8 mouse cellular contexts compared by ENCODE assay signal in genomic region chr3:87886416-87886815, GRCm38 (mm10). TPM values are rescaled to one million over a fixed set of nuclear protein-coding genes. Genes with fewer than 3 reads are reported as not detected.
DNase-seq lines count a peak whose midpoint lies in the region; ATAC-seq and TF ChIP-seq lines count a peak whose summit lies in the region.

No protein-coding gene starts in this region.

- 87% methylated on average over 6 of the region's 6 CpGs for WGBS in heart, embryonic 11.5 days (ENCODE audit: insufficient replicate concordance)
- WGBS in forebrain, embryonic 13.5 days, result 84% methylated on average over 6 of the region's 6 CpGs
- WGBS in liver, embryonic 14.5 days (ENCODE audit: insufficient replicate concordance), result 80% methylated on average over 6 of the region's 6 CpGs

- no peak for TF ChIP-seq RAD21 in CH12.LX (IDR thresholded peaks at IDR 0.05; ENCODE audit: low read depth, low read length)

- H3K9ac ChIP-seq in heart, embryonic 11.5 days (ENCODE audit: low read depth, low read length), result no peak overlapping the region
- peak overlapping the region; percentile 10; the same call in 1 of the 2 replicates for H3K9ac ChIP-seq in CH12.LX (ENCODE audit: insufficient read depth, low read depth)
- H3K9ac ChIP-seq in forebrain, embryonic 13.5 days, result no peak overlapping the region
- peak overlapping the region; percentile 95 for H3K9ac ChIP-seq in liver, embryonic 14.5 days (replicated peaks)

- peaks cover 30% of the 10 kb centered on the region for H3K79me2 ChIP-seq in CH12.LX (replicated peaks; ENCODE audit: control insufficient read depth, extremely low read depth, insufficient read depth, poor library complexity, severe bottlenecking)

- H3K27me3 ChIP-seq in heart, embryonic 11.5 days (ENCODE audit: control insufficient read depth, insufficient read depth, low read length), result no peaks in the 10 kb centered on the region
- no peaks in the 10 kb centered on the region for H3K27me3 ChIP-seq in CH12.LX (replicated peaks)
- H3K27me3 ChIP-seq in forebrain, embryonic 13.5 days, result no peaks in the 10 kb centered on the region
- no peaks in the 10 kb centered on the region for H3K27me3 ChIP-seq in liver, embryonic 14.5 days (ENCODE audit: control insufficient read depth, insufficient read depth, low read length)

- peak overlapping the region; percentile 90; the same call in 1 of the 2 replicates for H3K4me3 ChIP-seq in heart, embryonic 11.5 days (ENCODE audit: low read depth, low read length)
- peak overlapping the region in 2 of 3 experiments; percentile 95 for H3K4me3 ChIP-seq in CH12.LX (replicated peaks in 1 of 3; ENCODE audit: low read depth in 2 of 3, low read length in 2 of 3, poor library complexity in 1 of 3)
- peak overlapping the region; percentile 82 for H3K4me3 ChIP-seq in forebrain, embryonic 13.5 days
- peak overlapping the region; percentile 24 to 87 for H3K4me3 ChIP-seq in liver, embryonic 14.5 days (ENCODE audit: insufficient read depth in 1 of 2, low read depth in 2 of 2, low read length in 2 of 2)

- dilution Hi-C loops in CH12.LX (cut with MboI; ENCODE audit: extremely low pct_ligation_motif_present, extremely low pct_unique_long_range_greater_than_20kb, low sequenced_read_pairs), result no loop called here

- in situ Hi-C loops in CH12.LX (cut with MboI; ENCODE audit: low pct_ligation_motif_present, low pct_unique_long_range_greater_than_20kb, low sequenced_read_pairs), result no loop called here

- H3K4me1 ChIP-seq in heart, embryonic 11.5 days (ENCODE audit: control insufficient read depth, insufficient read depth, low read length), result peaks cover 17% of the 10 kb centered on the region
- peaks cover 10 to 26% of the 10 kb centered on the region in 2 experiments for H3K4me1 ChIP-seq in CH12.LX (ENCODE audit: control insufficient read depth in 1 of 2, insufficient read depth in 2 of 2)
- H3K4me1 ChIP-seq in forebrain, embryonic 13.5 days, result peaks cover 21% of the 10 kb centered on the region
- H3K4me1 ChIP-seq in liver, embryonic 14.5 days (replicated peaks; ENCODE audit: control insufficient read depth in 2 of 2, insufficient read depth in 2 of 2, low read length in 1 of 2), result peaks cover 15 to 19% of the 10 kb centered on the region in 2 experiments

- H3K27ac ChIP-seq in heart, embryonic 11.5 days (ENCODE audit: low read depth, low read length), result no peak overlapping the region
- no peak overlapping the region for H3K27ac ChIP-seq in CH12.LX (ENCODE audit: insufficient read depth, low read depth)
- H3K27ac ChIP-seq in forebrain, embryonic 13.5 days, result no peak overlapping the region; the same call in 1 of the 2 replicates
- H3K27ac ChIP-seq in liver, embryonic 14.5 days, result peak overlapping the region; percentile 1

- TF ChIP-seq EP300 in CH12.LX (IDR thresholded peaks at IDR 0.05; ENCODE audit: low read length), result no peak
- TF ChIP-seq EP300 in liver, embryonic 14.5 days (IDR thresholded peaks at IDR 0.05; ENCODE audit: low read depth), result no peak

- H3K36me3 ChIP-seq in heart, embryonic 11.5 days (ENCODE audit: control insufficient read depth, insufficient read depth, low read length), result no peaks in the 10 kb centered on the region
- H3K36me3 ChIP-seq in CH12.LX (replicated peaks in 1 of 2; ENCODE audit: control insufficient read depth in 1 of 2, insufficient read depth in 1 of 2, low read length in 1 of 2), result peaks cover 5 to 12% of the 10 kb centered on the region in 2 experiments
- H3K36me3 ChIP-seq in forebrain, embryonic 13.5 days (ENCODE audit: poor library complexity, severe bottlenecking), result peaks cover 1% of the 10 kb centered on the region; the same call in 1 of the 2 replicates
- H3K36me3 ChIP-seq in liver, embryonic 14.5 days (replicated peaks; ENCODE audit: control insufficient read depth, insufficient read depth, low read depth), result peaks cover 3% of the 10 kb centered on the region; the same call in 1 of the 2 replicates

- H3K9me3 ChIP-seq in heart, embryonic 11.5 days (replicated peaks; ENCODE audit: control insufficient read depth, low read length), result 0 out of 2 replicates have a peak, but pooled peaks cover 2% of the 10 kb centered on the region
- peaks cover 5% of the 10 kb centered on the region for H3K9me3 ChIP-seq in CH12.LX (replicated peaks; ENCODE audit: low read length)
- no peaks in the 10 kb centered on the region for H3K9me3 ChIP-seq in forebrain, embryonic 13.5 days (replicated peaks)
- no peaks in the 10 kb centered on the region; the same call in 1 of the 2 replicates for H3K9me3 ChIP-seq in liver, embryonic 14.5 days (ENCODE audit: control insufficient read depth, low read length)

- ATAC-seq in heart, embryonic 11.5 days (replicated peaks; ENCODE audit: insufficient number of reproducible peaks, low FRiP score, low TSS enrichment), result no peak
- ATAC-seq in forebrain, embryonic 13.5 days, result no peak
- ATAC-seq in liver, embryonic 14.5 days (ENCODE audit: insufficient read depth), result no peak
- no peak for ATAC-seq in monocyte, adult 5-6 weeks (replicated peaks; ENCODE audit: insufficient number of reproducible peaks, low FRiP score, low TSS enrichment, poor library complexity, severe bottlenecking)

- TF ChIP-seq CTCF in CH12.LX (conservative IDR thresholded peaks at IDR 0.05 in 1 of 2, IDR thresholded peaks at IDR 0.05 in 1 of 2; ENCODE audit: low read depth in 2 of 2, low read length in 2 of 2), result no peak
- TF ChIP-seq CTCF in liver, embryonic 14.5 days (IDR thresholded peaks at IDR 0.05; ENCODE audit: low read depth), result no peak

- no peak for TF ChIP-seq POLR2A in CH12.LX (IDR thresholded peaks at IDR 0.05; ENCODE audit: low read depth, low read length)

- H3K4me2 ChIP-seq in heart, embryonic 11.5 days, result peak overlapping the region; percentile 60
- H3K4me2 ChIP-seq in CH12.LX (ENCODE audit: insufficient read depth, low read depth, poor library complexity, severe bottlenecking), result peak overlapping the region; percentile 34; the same call in 1 of the 2 replicates
- peak overlapping the region; percentile 95 for H3K4me2 ChIP-seq in forebrain, embryonic 13.5 days
- H3K4me2 ChIP-seq in liver, embryonic 14.5 days (ENCODE audit: low read depth), result peak overlapping the region; percentile 97

- DNase-seq in heart, postnatal 4 days, result no peak
- DNase-seq in CH12.LX (ENCODE audit: extremely low read depth), result no peak
- DNase-seq in liver, embryonic 14.5 days (ENCODE audit: low read depth in 3 of 3, low spot score in 3 of 3), result no peak
- DNase-seq in frontal cortex, postnatal 14 days (ENCODE audit: low spot score in 2 of 2), result no peak
- no peak for DNase-seq in ovary, adult 18-20 months (ENCODE audit: low spot score)

RNA-seq across cellular contexts. Expression of gene Prcc, which starts 1.0 kb away (rescaled TPM):
- polyA plus RNA-seq in heart, embryonic 11.5 days (2014; fragmentation: Nextera tagmentation; extraction: Ambion mirVana), result 14.1 and 14.5 TPM in 2 replicates
- 10 to 100 TPM; 56.2 to 56.9 TPM for total RNA-seq in heart, postnatal 4 days (2021)
- total RNA-seq in CH12.LX (2012; rRNA removed) (48.6 and 51.7 TPM in 2 replicates), CH12.LX (2014; rRNA removed) (24.8 and 26.4 TPM in 2 replicates)
- 55.7 and 58.5 TPM in 2 replicates for polyA plus RNA-seq in CH12.LX (2012; ENCODE audit: insufficient read length, low read depth)
- polyA plus RNA-seq in forebrain, embryonic 13.5 days (2015; fragmentation: Nextera tagmentation; extraction: Ambion mirVana), result 14.5 TPM in 2 replicates
- polyA plus RNA-seq in liver, embryonic 14.5 days (2012; rRNA removed), result 14.8 and 15.4 TPM in 2 replicates
- 5.0 and 6.7 TPM in 2 replicates for polyA plus RNA-seq in liver, embryonic 14.5 days (2014; fragmentation: Nextera tagmentation; extraction: Ambion mirVana)
- total RNA-seq in monocyte, adult 5-6 weeks (2017), result 18.4 to 35.5 TPM (median 22.3 TPM) in 3 replicates

RNA-seq across cellular contexts. Expression of gene Hdgf, which starts 19.7 kb away (rescaled TPM):
- polyA plus RNA-seq in heart, embryonic 11.5 days (2014; fragmentation: Nextera tagmentation; extraction: Ambion mirVana), result 172 and 179 TPM in 2 replicates
- total RNA-seq in heart, postnatal 4 days (2021), result 100 to 1,000 TPM; 146 to 151 TPM
- total RNA-seq in CH12.LX (2012; rRNA removed) (199 and 223 TPM in 2 replicates), CH12.LX (2014; rRNA removed) (215 and 219 TPM in 2 replicates)
- 468 and 755 TPM in 2 replicates for polyA plus RNA-seq in CH12.LX (2012; ENCODE audit: insufficient read length, low read depth)
- 106 and 147 TPM in 2 replicates for polyA plus RNA-seq in forebrain, embryonic 13.5 days (2015; fragmentation: Nextera tagmentation; extraction: Ambion mirVana)
- 108 and 167 TPM in 2 replicates for polyA plus RNA-seq in liver, embryonic 14.5 days (2012; rRNA removed)
- 204 and 256 TPM in 2 replicates for polyA plus RNA-seq in liver, embryonic 14.5 days (2014; fragmentation: Nextera tagmentation; extraction: Ambion mirVana)
- total RNA-seq in monocyte, adult 5-6 weeks (2017), result 64.5 to 128 TPM (median 77.2 TPM) in 3 replicates

RNA-seq across cellular contexts. Expression of gene Mrpl24, which starts 32.9 kb away (rescaled TPM):
- 67.3 and 68.2 TPM in 2 replicates for polyA plus RNA-seq in heart, embryonic 11.5 days (2014; fragmentation: Nextera tagmentation; extraction: Ambion mirVana)
- 10 to 100 TPM; 68.2 to 68.9 TPM for total RNA-seq in heart, postnatal 4 days (2021)
- total RNA-seq in CH12.LX (2012; rRNA removed) (160 and 176 TPM in 2 replicates), CH12.LX (2014; rRNA removed) (166 and 168 TPM in 2 replicates)
- polyA plus RNA-seq in CH12.LX (2012; ENCODE audit: insufficient read length, low read depth), result 123 and 156 TPM in 2 replicates
- 70.2 and 77.2 TPM in 2 replicates for polyA plus RNA-seq in forebrain, embryonic 13.5 days (2015; fragmentation: Nextera tagmentation; extraction: Ambion mirVana)
- polyA plus RNA-seq in liver, embryonic 14.5 days (2012; rRNA removed), result 43.9 and 50.1 TPM in 2 replicates
- 37.9 and 43.4 TPM in 2 replicates for polyA plus RNA-seq in liver, embryonic 14.5 days (2014; fragmentation: Nextera tagmentation; extraction: Ambion mirVana)
- total RNA-seq in monocyte, adult 5-6 weeks (2017), result 149 to 161 TPM (median 154 TPM) in 3 replicates

RNA-seq across cellular contexts. Expression of gene Sh2d2a, which starts 39.9 kb away (rescaled TPM):
- 0.17 TPM in 1 of 2 replicates, not detected in the other for polyA plus RNA-seq in heart, embryonic 11.5 days (2014; fragmentation: Nextera tagmentation; extraction: Ambion mirVana)
- total RNA-seq in heart, postnatal 4 days (2021), result under 1 TPM in 1 of 2 experiments, not detected in 1; 0.12 TPM
- 39.2 and 46.6 TPM in 2 replicates for total RNA-seq in CH12.LX (2012; rRNA removed)
- 19.9 and 23.2 TPM in 2 replicates for total RNA-seq in CH12.LX (2014; rRNA removed)
- polyA plus RNA-seq in CH12.LX (2012; ENCODE audit: insufficient read length, low read depth), result 66.8 and 74.5 TPM in 2 replicates
- polyA plus RNA-seq in forebrain, embryonic 13.5 days (2015; fragmentation: Nextera tagmentation; extraction: Ambion mirVana), result not detected in 2 replicates
- polyA plus RNA-seq in liver, embryonic 14.5 days (2012; rRNA removed), result 0.04 and 0.09 TPM in 2 replicates
- 0.10 and 0.13 TPM in 2 replicates for polyA plus RNA-seq in liver, embryonic 14.5 days (2014; fragmentation: Nextera tagmentation; extraction: Ambion mirVana)
- 64.0 to 201 TPM (median 71.7 TPM) in 3 replicates for total RNA-seq in monocyte, adult 5-6 weeks (2017)

RNA-seq across cellular contexts. Expression of gene Isg20l2, which starts 43.7 kb away (rescaled TPM):
- polyA plus RNA-seq in heart, embryonic 11.5 days (2014; fragmentation: Nextera tagmentation; extraction: Ambion mirVana), result 25.0 and 30.2 TPM in 2 replicates
- 10 to 100 TPM; 20.1 to 21.2 TPM for total RNA-seq in heart, postnatal 4 days (2021)
- total RNA-seq in CH12.LX (2012; rRNA removed) (40.8 and 52.9 TPM in 2 replicates), CH12.LX (2014; rRNA removed) (68.8 and 76.2 TPM in 2 replicates)
- polyA plus RNA-seq in CH12.LX (2012; ENCODE audit: insufficient read length, low read depth), result 44.5 and 45.0 TPM in 2 replicates
- 61.8 and 63.0 TPM in 2 replicates for polyA plus RNA-seq in forebrain, embryonic 13.5 days (2015; fragmentation: Nextera tagmentation; extraction: Ambion mirVana)
- 9.3 and 14.8 TPM in 2 replicates for polyA plus RNA-seq in liver, embryonic 14.5 days (2012; rRNA removed)
- 9.7 and 11.0 TPM in 2 replicates for polyA plus RNA-seq in liver, embryonic 14.5 days (2014; fragmentation: Nextera tagmentation; extraction: Ambion mirVana)
- 33.3 to 49.0 TPM (median 35.4 TPM) in 3 replicates for total RNA-seq in monocyte, adult 5-6 weeks (2017)

Comparison
In these comparisons a context has a peak if more than half of its experiments do, and no peak if none do; other contexts are left out.
1. H3K4me2 ChIP-seq: peak in every context shown above with its lines; median percentile 97 in liver, embryonic 14.5 days; 95 in forebrain, embryonic 13.5 days; 60 in heart, embryonic 11.5 days; 34 in CH12.LX.
2. H3K9ac ChIP-seq: peak in CH12.LX (single experiment) and liver, embryonic 14.5 days (single experiment); none in heart, embryonic 11.5 days (single experiment) and forebrain, embryonic 13.5 days (single experiment).
3. Peak in every context shown above with its lines, with median percentiles within 50 percentile points of each other: H3K4me3 ChIP-seq.